Mouse (Mus musculus) left cerebral cortex, postnatal 4 days (tissue): ENCODE results near the gene Nsd1. TPM values are rescaled to one million over a fixed set of nuclear protein-coding genes. Genes with fewer than 3 reads are reported as not detected.

ENCODE experiments used
- total RNA-seq, 2 experiments: library from RNA; stranded (reverse); gene quantifications; 2 replicates each; pipeline ENCODE4 v1.2.3; 2021

The Nsd1 gene
- total RNA-seq, 2 experiments from 2014 or later = 155 to 163 TPM

Other genes starting within 250 kb of the Nsd1 start
- gene Hk3, start 188.4 kb upstream of the Nsd1 start, total RNA-seq = 1 to 10 TPM; 1.1 to 1.3 TPM
- gene Uimc1, start 109.5 kb upstream of the Nsd1 start, total RNA-seq = 10 to 100 TPM; 18.3 to 21.4 TPM
- 10 to 100 TPM; 42.8 to 45.8 TPM for gene Zfp346, start 104.5 kb upstream of the Nsd1 start, total RNA-seq
- not detected for gene Gm17617, start 76.2 kb upstream of the Nsd1 start, total RNA-seq
- gene Fgfr4, start 57.1 kb upstream of the Nsd1 start, total RNA-seq = 1 to 10 TPM; 1.1 TPM
- gene Prelid1, start 110.7 kb downstream of the Nsd1 start, total RNA-seq = 100 to 1,000 TPM; 182 to 192 TPM
- gene Rab24, start 112.2 kb downstream of the Nsd1 start, total RNA-seq = 10 to 100 TPM; 54.8 to 58.5 TPM
- 1 to 10 TPM; 3.6 to 5.6 TPM for gene Mxd3, start 120.0 kb downstream of the Nsd1 start, total RNA-seq
- 10 to 100 TPM; 43.1 to 46.8 TPM for gene Lman2, start 153.0 kb downstream of the Nsd1 start, total RNA-seq
- 1 to 10 TPM; 4.3 to 6.3 TPM for gene Rgs14, start 159.9 kb downstream of the Nsd1 start, total RNA-seq
- gene Slc34a1, start 188.4 kb downstream of the Nsd1 start, total RNA-seq = under 1 TPM in 1 of 2 experiments, not detected in 1; 0.36 TPM
- gene Pfn3, start 205.4 kb downstream of the Nsd1 start, total RNA-seq = 1 to 10 TPM in 1 of 2 experiments, under 1 TPM in 1; 0.97 to 1.1 TPM
- under 1 TPM; 0.30 to 0.38 TPM for gene F12, start 217.0 kb downstream of the Nsd1 start, total RNA-seq
- 10 to 100 TPM; 73.8 to 78.8 TPM for gene Grk6, start 235.3 kb downstream of the Nsd1 start, total RNA-seq